In the genomic region with DNA sequence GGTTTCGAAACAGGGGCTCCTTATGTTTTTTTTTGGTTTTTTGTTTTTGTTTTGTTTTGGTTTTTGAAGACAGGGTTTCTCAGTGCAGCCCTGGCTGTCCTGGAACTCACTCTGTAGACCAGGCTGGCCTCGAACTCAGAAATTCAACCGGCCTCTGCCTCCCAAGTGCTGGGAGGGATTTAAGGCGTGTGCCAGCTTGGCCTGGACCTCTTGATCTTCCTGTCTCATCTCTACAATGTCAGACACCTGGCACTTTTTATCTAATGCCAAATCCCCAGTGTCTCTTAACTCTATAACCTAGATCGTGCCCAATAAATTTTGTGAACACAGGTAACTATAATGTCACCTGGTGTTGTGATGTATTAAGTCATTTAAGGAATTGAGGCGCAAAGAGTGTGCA, we compare ENCODE assay signal across 8 mouse cellular contexts. TPM values are rescaled to one million over a fixed set of nuclear protein-coding genes. Genes with fewer than 3 reads are reported as not detected.
DNase-seq lines count a peak whose midpoint lies in the region; ATAC-seq and TF ChIP-seq lines count a peak whose summit lies in the region.

No protein-coding gene starts in this region.

- TF ChIP-seq CTCF in left cerebral cortex, adult 2 months (IDR thresholded peaks at IDR 0.05) = no peak

- H3K4me3 ChIP-seq in left cerebral cortex, adult 2 months = peak overlapping the region; percentile 52
- H3K4me3 ChIP-seq in embryonic facial prominence, embryonic 14.5 days (ENCODE audit: low read depth, low read length) = peak overlapping the region; percentile 60
- H3K4me3 ChIP-seq in intestine, embryonic 14.5 days (ENCODE audit: low read depth, low read length) = peak overlapping the region; percentile 60

- peaks cover 44% of the 10 kb centered on the region for H3K36me3 ChIP-seq in embryonic facial prominence, embryonic 14.5 days (ENCODE audit: control insufficient read depth, insufficient read depth, low read length)
- peaks cover 19% of the 10 kb centered on the region for H3K36me3 ChIP-seq in intestine, embryonic 14.5 days (ENCODE audit: control insufficient read depth, insufficient read depth, low read length)

- ATAC-seq in embryonic facial prominence, embryonic 14.5 days (ENCODE audit: low read depth) = no peak
- no peak for ATAC-seq in intestine, embryonic 14.5 days (replicated peaks; ENCODE audit: low FRiP score, low TSS enrichment, low read depth)
- no peak for ATAC-seq in monocyte, adult 5-6 weeks (replicated peaks; ENCODE audit: insufficient number of reproducible peaks, low FRiP score, low TSS enrichment, poor library complexity, severe bottlenecking)

- peak overlapping the region; percentile 99 for H3K27ac ChIP-seq in left cerebral cortex, adult 2 months
- peak overlapping the region; percentile 70 for H3K27ac ChIP-seq in embryonic facial prominence, embryonic 14.5 days (replicated peaks; ENCODE audit: low read depth, low read length)
- no peak overlapping the region for H3K27ac ChIP-seq in intestine, embryonic 14.5 days (ENCODE audit: low read depth)

- H3K9ac ChIP-seq in embryonic facial prominence, embryonic 14.5 days (ENCODE audit: low read depth, low read length) = peak overlapping the region; percentile 64
- H3K9ac ChIP-seq in intestine, embryonic 14.5 days (ENCODE audit: low read length) = peak overlapping the region; percentile 73

- no peaks in the 10 kb centered on the region for H3K27me3 ChIP-seq in embryonic facial prominence, embryonic 14.5 days (replicated peaks; ENCODE audit: control insufficient read depth, insufficient read depth, low read length)
- H3K27me3 ChIP-seq in intestine, embryonic 14.5 days (replicated peaks; ENCODE audit: control insufficient read depth, insufficient read depth, low read length) = no peaks in the 10 kb centered on the region

- 77% methylated on average over 6 of the region's 6 CpGs for WGBS in embryonic facial prominence, embryonic 14.5 days
- WGBS in intestine, embryonic 14.5 days = 76% methylated on average over 6 of the region's 6 CpGs

- 0 out of 2 replicates have a peak, but pooled peaks cover 6% of the 10 kb centered on the region for H3K4me1 ChIP-seq in embryonic facial prominence, embryonic 14.5 days (ENCODE audit: control insufficient read depth, insufficient read depth, low read length)
- peaks cover 7% of the 10 kb centered on the region for H3K4me1 ChIP-seq in intestine, embryonic 14.5 days (replicated peaks; ENCODE audit: control insufficient read depth, insufficient read depth, low read length)

- H3K9me3 ChIP-seq in embryonic facial prominence, embryonic 14.5 days (ENCODE audit: control insufficient read depth, low read length) = no peaks in the 10 kb centered on the region
- no peaks in the 10 kb centered on the region for H3K9me3 ChIP-seq in intestine, embryonic 14.5 days (ENCODE audit: control insufficient read depth, low read length)

- DNase-seq in left cerebral cortex, adult 2 months (ENCODE audit: extremely low spot score in 1 of 2, low spot score in 2 of 2) = no peak
- no peak for DNase-seq in left cerebral cortex, postnatal 10 days (ENCODE audit: extremely low spot score in 1 of 2, low spot score in 2 of 2)
- no peak for DNase-seq in embryonic facial prominence, embryonic 14.5 days (ENCODE audit: low spot score)
- no peak for DNase-seq in intestine, embryonic 14.5 days (ENCODE audit: low spot score)
- peak; percentile 44 for DNase-seq in naive thymus-derived CD4-positive, alpha-beta T cell, adult 2 months (ENCODE audit: low read depth)
- DNase-seq in adrenal gland, postnatal 25 days = no peak
- no peak for DNase-seq in ovary, adult 18-20 months (ENCODE audit: low spot score)

- peak overlapping the region; percentile 66 for H3K4me2 ChIP-seq in embryonic facial prominence, embryonic 14.5 days (ENCODE audit: low read depth, low read length)
- peak overlapping the region; percentile 86 for H3K4me2 ChIP-seq in intestine, embryonic 14.5 days (ENCODE audit: low read length)

- intact Hi-C loops in left cerebral cortex, adult 2 months (cut with DNase I) = no loop called here
- intact Hi-C loops in left cerebral cortex, postnatal 10 days (cut with DNase I) = no loop called here

RNA-seq across cellular contexts. Expression of gene Dctpp1, which starts 7.2 kb away (rescaled TPM):
- 10 to 100 TPM; 24.1 to 25.9 TPM for total RNA-seq in left cerebral cortex, adult 2 months (2021)
- 10 to 100 TPM; 40.7 to 40.9 TPM for total RNA-seq in left cerebral cortex, postnatal 10 days (2021)
- 154 and 157 TPM in 2 replicates for polyA plus RNA-seq in embryonic facial prominence, embryonic 14.5 days (2014; fragmentation: Nextera tagmentation; extraction: Ambion mirVana)
- polyA plus RNA-seq in intestine, embryonic 14.5 days (2014; fragmentation: Nextera tagmentation; extraction: Ambion mirVana) = 280 and 305 TPM in 2 replicates
- total RNA-seq in monocyte, adult 5-6 weeks (2017) = 9.6 to 13.3 TPM (median 9.9 TPM) in 3 replicates
- total RNA-seq in adrenal gland, postnatal 25 days (2021) = 39.8 and 50.7 TPM in 2 replicates

RNA-seq across cellular contexts. Expression of gene Zfp771, which starts 9.3 kb away (rescaled TPM):
- total RNA-seq in left cerebral cortex, adult 2 months (2021) = 10 to 100 TPM; 58.8 to 68.6 TPM
- 10 to 100 TPM; 53.6 to 65.0 TPM for total RNA-seq in left cerebral cortex, postnatal 10 days (2021)
- polyA plus RNA-seq in embryonic facial prominence, embryonic 14.5 days (2014; fragmentation: Nextera tagmentation; extraction: Ambion mirVana) = 53.4 and 54.0 TPM in 2 replicates
- 47.6 and 52.2 TPM in 2 replicates for polyA plus RNA-seq in intestine, embryonic 14.5 days (2014; fragmentation: Nextera tagmentation; extraction: Ambion mirVana)
- 0.57 to 3.9 TPM (median 2.9 TPM) in 3 replicates for total RNA-seq in monocyte, adult 5-6 weeks (2017)
- 26.9 and 36.0 TPM in 2 replicates for total RNA-seq in adrenal gland, postnatal 25 days (2021)

RNA-seq across cellular contexts. Expression of gene Sept1, which starts 20.4 kb away (rescaled TPM):
- 1 to 10 TPM; 3.5 to 6.4 TPM for total RNA-seq in left cerebral cortex, adult 2 months (2021)
- total RNA-seq in left cerebral cortex, postnatal 10 days (2021) = 1 to 10 TPM; 6.0 to 6.1 TPM
- 12.5 and 15.9 TPM in 2 replicates for polyA plus RNA-seq in embryonic facial prominence, embryonic 14.5 days (2014; fragmentation: Nextera tagmentation; extraction: Ambion mirVana)
- 12.9 and 14.4 TPM in 2 replicates for polyA plus RNA-seq in intestine, embryonic 14.5 days (2014; fragmentation: Nextera tagmentation; extraction: Ambion mirVana)
- 117 to 359 TPM (median 130 TPM) in 3 replicates for total RNA-seq in monocyte, adult 5-6 weeks (2017)
- total RNA-seq in adrenal gland, postnatal 25 days (2021) = 8.3 and 12.9 TPM in 2 replicates

RNA-seq across cellular contexts. Expression of gene Zfp553, which starts 20.5 kb away (rescaled TPM):
- 10 to 100 TPM; 17.8 to 20.5 TPM for total RNA-seq in left cerebral cortex, adult 2 months (2021)
- total RNA-seq in left cerebral cortex, postnatal 10 days (2021) = 10 to 100 TPM; 16.6 to 18.4 TPM
- polyA plus RNA-seq in embryonic facial prominence, embryonic 14.5 days (2014; fragmentation: Nextera tagmentation; extraction: Ambion mirVana) = 14.0 and 17.2 TPM in 2 replicates
- polyA plus RNA-seq in intestine, embryonic 14.5 days (2014; fragmentation: Nextera tagmentation; extraction: Ambion mirVana) = 16.8 and 18.5 TPM in 2 replicates
- total RNA-seq in monocyte, adult 5-6 weeks (2017) = 3.9 to 9.8 TPM (median 5.7 TPM) in 3 replicates
- 14.7 and 15.2 TPM in 2 replicates for total RNA-seq in adrenal gland, postnatal 25 days (2021)

RNA-seq across cellular contexts. Expression of gene Sephs2, which starts 20.5 kb away (rescaled TPM):
- 10 to 100 TPM; 33.0 to 39.8 TPM for total RNA-seq in left cerebral cortex, adult 2 months (2021)
- 10 to 100 TPM; 50.6 to 53.7 TPM for total RNA-seq in left cerebral cortex, postnatal 10 days (2021)
- polyA plus RNA-seq in embryonic facial prominence, embryonic 14.5 days (2014; fragmentation: Nextera tagmentation; extraction: Ambion mirVana) = 59.6 and 62.2 TPM in 2 replicates
- polyA plus RNA-seq in intestine, embryonic 14.5 days (2014; fragmentation: Nextera tagmentation; extraction: Ambion mirVana) = 153 and 183 TPM in 2 replicates
- total RNA-seq in monocyte, adult 5-6 weeks (2017) = 139 to 200 TPM (median 191 TPM) in 3 replicates
- total RNA-seq in adrenal gland, postnatal 25 days (2021) = 114 and 117 TPM in 2 replicates
